Mouse (Mus musculus) monocyte, adult 2 months (primary cell): ENCODE data around the gene Pip5k1c.

ENCODE experiments used
- DNase-seq, 2 experiments: peaks; one replicate each; pipeline ENCODE4 v3.0.0; 2022; ENCODE audit warnings: low spot score in 2 of 2, low read depth in 1 of 2

Gene Pip5k1c

DNA sequence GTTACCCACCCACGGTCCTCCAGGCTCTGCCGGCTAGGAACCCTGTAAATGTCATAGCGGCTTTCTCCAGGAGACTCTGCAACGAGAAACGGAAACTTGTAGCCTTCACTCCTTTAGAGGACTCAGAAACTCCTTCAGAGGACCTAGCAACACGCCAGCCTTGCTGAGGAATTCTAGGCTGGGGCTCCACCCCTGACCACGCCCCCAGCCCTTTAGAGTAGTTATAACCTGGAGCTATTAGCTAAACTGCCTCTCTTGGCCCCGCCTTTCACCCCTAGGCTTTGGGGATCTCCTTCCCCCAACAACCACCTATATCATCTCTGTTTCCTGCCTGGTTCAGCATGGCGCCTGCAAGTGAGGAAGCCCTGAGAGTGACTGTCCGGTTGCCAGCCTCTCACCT is 13.3 kb upstream of the Pip5k1c start:
- no peak for DNase-seq

DNA sequence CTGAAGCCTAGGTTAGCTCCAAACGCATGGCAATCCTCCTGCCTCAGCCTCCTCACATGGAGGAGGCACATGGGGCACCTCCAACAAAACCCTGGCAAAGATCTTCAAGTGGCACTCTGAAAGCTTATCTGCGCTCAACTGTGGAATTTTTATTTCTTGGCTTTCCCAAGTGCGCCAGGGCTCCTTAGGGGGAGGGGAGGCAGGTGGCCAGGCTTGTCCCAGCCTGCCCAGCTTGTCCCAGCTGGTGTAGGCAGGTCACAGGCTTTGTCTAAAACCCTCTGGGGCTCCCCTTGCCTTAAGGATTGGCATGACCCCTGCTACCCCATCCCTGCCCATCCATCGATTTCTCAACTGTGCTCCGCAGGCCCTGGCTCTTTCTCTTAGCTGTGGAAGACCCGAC is 8.6 kb upstream of the Pip5k1c start:
- no peak for DNase-seq

DNA sequence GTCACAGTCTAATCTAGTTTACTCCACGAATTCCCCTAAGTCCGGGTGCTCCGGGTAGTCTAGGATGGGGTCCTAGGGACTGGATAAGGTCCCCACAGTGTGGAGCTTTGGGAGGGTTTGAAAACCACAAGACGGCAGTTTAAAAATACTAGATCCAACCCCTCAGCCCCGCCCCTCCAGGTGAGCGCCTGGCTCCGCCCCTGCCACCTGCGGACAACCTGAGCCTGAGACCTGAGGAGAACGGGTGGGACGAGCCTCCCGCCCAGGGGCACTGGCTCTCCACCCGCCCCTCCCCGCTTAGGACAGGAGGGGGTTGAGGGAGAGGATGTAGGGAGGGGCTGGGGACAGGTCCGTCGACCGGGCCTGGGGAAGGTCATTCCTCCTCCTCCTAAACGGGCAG is 8.0 kb upstream of the Pip5k1c start:
- no peak for DNase-seq

DNA sequence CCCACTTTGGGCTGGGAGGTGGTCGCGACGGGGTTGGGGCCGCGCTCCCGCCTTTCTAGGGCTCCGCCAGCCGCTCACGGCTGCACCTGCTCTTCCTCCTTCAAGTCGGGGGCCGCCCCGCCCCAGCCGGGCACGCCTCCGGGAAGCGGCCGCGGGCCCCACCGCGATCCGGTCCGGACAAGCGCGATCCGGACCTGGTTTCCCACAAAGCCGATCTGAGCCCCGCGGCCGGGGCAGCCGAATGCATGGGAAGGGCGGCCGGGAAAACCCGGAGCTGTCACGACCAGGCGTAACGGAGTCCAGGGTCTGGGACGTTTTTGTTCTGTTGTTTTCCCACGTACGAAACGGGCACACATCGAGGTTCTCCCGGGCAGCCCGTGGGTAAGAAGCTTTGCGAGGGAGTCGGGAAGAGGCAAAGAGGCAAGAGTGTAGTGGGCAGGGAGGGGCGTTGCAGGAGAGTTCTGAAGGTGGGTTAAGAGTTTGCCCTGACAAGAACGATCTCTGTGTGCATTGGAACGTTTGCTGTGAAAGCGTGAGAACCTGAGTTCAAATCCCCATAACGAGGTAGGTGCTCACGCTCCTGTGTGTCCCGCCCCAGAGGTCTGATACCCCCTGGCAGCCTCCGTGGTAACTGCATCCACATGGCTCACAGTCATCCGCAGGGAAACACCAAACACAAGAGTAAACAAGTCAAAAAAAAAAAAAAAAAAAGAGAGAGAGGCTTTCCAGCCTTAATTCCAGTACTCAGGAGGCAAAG is 6.9 kb upstream of the Pip5k1c start:
- DNase-seq = peak in 1 of 2 experiments; percentile 80

DNA sequence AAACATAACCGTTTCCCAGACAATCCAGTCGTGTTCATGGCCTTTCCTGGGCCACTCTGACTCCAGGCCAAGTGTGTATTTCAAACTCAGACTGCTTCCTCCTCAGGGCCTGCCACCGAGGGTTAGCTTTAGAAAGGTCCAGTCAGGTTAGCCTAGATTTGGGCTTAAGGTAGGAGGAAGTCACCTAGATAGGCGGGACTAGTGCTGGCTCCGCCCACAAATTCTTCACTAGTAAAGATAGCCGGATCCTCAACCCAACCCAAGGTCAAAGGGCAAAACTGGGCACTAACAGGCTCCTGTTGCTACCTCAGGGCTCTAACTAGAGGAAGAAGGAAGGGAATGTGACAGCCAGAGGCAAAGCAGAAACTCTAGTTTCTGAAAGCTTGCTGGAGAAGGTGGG is 6.2 kb upstream of the Pip5k1c start:
- DNase-seq = no peak

GRCm38 (mm10) chr10:81287513-81288157 is 5.1 kb upstream of the Pip5k1c start:
- DNase-seq = peak in 1 of 2 experiments; percentile 71

DNA sequence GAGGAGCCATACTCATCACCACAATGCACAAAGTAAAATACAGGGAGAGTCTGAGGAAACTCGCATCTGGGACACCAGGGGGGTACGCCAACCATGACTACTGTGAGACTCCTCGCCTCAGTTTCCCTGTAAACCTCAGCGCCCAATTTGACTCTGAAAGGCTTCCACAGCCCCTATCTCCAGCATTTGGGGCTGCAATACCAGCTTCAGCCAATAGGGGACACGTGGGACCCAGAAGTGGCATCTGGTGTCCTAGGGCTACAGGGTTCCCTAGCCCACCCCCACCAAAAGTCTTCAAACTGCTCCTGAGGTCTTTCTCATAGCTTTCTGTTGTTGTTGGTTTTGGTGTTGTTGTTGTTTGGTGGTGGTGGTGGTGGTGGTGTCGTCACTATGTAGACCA is 4.2 kb upstream of the Pip5k1c start:
- DNase-seq = no peak

DNA sequence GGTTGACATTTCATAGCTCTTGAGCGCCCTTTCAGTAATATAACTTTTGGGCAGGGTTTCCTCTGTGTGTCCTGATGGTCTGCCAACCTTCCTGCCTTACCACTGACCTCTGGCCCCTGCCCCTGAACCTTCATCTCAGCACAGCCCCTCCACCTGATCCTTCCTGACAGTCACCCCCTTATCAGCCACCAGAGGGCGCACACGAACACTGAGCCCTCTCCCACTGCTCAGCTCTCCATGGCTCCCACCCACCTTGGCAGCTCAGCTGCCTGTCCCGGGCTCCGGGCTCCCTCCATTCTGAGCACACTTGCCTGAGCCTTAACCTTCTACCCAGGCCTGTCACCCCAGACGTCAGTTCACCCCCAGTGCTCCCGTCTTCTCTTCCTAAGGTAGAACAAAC is 3.5 kb upstream of the Pip5k1c start:
- DNase-seq = no peak

DNA sequence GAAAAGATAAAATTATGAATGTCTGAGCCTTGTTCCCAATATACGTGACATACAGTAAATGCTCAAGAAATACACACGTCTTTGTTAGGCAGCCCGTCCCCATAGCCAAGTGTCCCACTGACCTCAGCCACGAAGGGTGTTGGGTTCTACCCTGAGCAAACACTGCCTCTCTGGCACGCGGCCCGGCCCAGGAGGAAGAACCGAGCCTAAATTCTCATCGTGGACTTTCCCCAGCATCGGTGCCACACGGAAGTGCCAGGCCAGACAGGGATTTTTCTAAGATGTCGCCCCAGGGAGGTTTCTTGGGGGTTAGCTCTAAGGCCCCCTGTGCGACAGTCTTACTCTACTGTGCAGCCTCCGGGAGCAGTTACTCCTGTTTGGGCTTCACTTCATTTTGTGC is 3.0 kb upstream of the Pip5k1c start:
- no peak for DNase-seq

- DNase-seq = no peak
These were observed 1.9 kb upstream of the Pip5k1c start for GRCm38 (mm10) chr10:81290698-81291460.

GRCm38 (mm10) chr10:81291511-81292104 is 1.2 kb upstream of the Pip5k1c start, which contains the start of gene Tjp3:
TSS of gene Tjp3 (minus strand) at chr10:81291581.
- peak in 1 of 2 experiments; percentile 55 for DNase-seq

DNA sequence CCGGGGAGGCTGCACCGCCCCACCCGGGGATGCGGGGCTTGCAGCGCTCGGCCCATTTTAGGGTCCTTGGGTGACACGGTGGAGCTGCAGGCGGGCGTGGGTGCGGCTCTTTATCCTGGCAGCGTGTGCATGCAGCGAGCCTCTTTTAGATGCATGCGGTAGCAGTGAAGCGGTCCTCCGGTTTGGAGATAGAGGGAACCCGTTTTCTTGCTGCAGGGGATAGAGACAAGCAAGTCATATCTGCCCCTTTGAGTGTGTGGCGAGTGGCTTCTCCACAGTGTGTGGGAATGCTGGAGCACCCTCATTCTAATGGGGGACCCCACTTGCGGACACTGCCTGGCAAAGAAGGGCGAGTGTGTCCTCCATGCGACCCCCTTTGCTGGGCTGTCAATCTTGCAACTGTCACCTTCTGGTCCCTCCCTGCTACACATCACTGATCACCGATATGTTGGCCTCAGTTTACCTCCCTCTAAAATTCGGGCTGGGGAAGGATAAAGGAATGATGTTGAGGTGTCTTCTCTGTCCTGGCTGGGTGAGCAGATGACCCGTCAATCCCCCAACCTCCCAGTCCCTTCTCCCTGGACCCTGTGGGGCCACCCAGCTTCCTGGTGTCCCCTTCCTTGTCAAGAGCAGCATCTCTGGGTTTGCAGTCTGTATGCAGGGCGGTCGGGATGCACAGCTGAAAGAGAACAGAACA is 719 bp downstream of the Pip5k1c start:
- DNase-seq = no peak

GRCm38 (mm10) chr10:81294442-81294841 is 1.7 kb downstream of the Pip5k1c start:
- DNase-seq = no peak

DNA sequence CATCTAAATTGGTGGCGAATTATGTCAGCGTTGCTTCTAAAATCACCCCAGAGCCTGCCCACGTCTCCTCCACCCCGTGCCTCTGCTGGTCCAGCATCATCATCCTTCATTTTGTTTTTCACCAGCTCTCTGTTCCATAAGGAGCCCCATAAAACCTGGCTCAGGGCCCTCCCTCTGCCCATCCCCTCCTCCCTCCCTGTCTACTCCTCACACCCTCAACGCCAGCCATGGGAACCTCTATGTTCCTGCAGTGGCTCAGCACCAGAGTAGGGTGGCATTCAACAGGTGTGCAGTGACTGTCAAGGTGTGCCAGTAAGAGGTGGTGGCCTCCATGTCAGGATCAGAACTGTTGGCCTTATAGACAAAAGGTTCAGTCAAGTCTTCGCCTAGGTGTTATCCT is 2.4 kb downstream of the Pip5k1c start:
- DNase-seq = no peak

- peak in 1 of 2 experiments; percentile 50 for DNase-seq
These were observed 4.5 kb downstream of the Pip5k1c start for GRCm38 (mm10) chr10:81297246-81297645.

- peak; percentile 83 to 86 for DNase-seq
These were observed 5.1 kb downstream of the Pip5k1c start for GRCm38 (mm10) chr10:81297845-81298244.

GRCm38 (mm10) chr10:81298369-81299100 is 5.8 kb downstream of the Pip5k1c start:
- peak; percentile 71 to 81 for DNase-seq

- no peak for DNase-seq
These were observed 7.0 kb downstream of the Pip5k1c start for GRCm38 (mm10) chr10:81299585-81300351.

DNA sequence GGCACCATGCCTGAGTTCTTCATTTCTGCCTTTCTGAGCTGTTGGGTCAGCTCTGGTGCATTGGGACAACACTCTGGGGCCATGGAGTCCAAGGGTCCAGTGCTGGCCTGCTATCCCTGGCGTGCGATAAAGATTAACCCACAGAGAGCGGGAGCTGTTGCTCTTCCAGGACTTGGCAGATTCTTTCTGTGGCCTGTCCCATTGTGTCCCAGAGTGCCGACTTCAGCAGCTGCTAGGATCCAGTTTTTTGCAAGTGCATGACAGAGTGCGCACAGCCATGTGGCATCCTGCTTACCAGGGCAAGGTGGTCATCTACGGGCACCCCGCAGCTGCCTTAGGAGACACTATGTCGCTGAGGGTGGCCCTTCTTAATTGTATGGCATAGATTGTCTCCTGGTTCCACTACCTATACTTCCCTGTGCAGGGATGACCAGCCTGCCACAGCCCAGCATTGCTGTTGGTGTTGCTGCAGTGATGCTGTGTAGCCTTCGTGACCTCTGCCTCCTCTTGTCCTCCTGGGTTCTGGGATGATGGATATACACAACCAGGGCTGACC is 7.7 kb downstream of the Pip5k1c start:
- DNase-seq = no peak
